Mouse (Mus musculus) thymus, adult 2 months (tissue): ENCODE results near the gene Rnase11.

Experiments used
- CTCF ChIP-seq: fragments of 200-500 bp; IDR thresholded peaks from 2 replicates; pipeline ENCODE4 v1.5.1; 2012; ENCODE audit warnings: mild to moderate bottlenecking, control low read depth, low read length, moderate library complexity, borderline replicate concordance; ENCODE audit not compliant: control insufficient read depth, poor library complexity, insufficient read depth; ENCODE audit errors: extremely low read depth
- POLR2A ChIP-seq: fragments of 200-500 bp; IDR thresholded peaks from 2 replicates; pipeline ENCODE4 v1.6.1; 2012; ENCODE audit warnings: mild to moderate bottlenecking, low read length, control low read depth, moderate library complexity; ENCODE audit not compliant: control insufficient read depth, poor library complexity, insufficient read depth; ENCODE audit errors: extremely low read depth

GRCm38 (mm10) chr14:51057401-51057831 lies 7.5 kb upstream of the Rnase11 start, which contains the start of gene Rnase12:
- TF ChIP-seq POLR2A = no peak
- no peak for TF ChIP-seq CTCF
